Mouse (Mus musculus) lung, adult 10 weeks (tissue): ENCODE measurements around the gene Spns1. TPM values are rescaled to one million over a fixed set of nuclear protein-coding genes. Genes with fewer than 3 reads are reported as not detected.

Experiments
- polyA plus RNA-seq: library from polyadenylated mRNA; stranded (reverse); fragments of 350-450 nt; fragmentation: Illumina TruSeq; extraction: RNeasy Lipid Tissue Mini Kit (QIAGEN cat#74804); gene quantifications from one replicate; pipeline ENCODE4 v1.2.3, GENCODE M21; 2014; ENCODE audit warnings: low read depth, low replicate concordance; ENCODE audit not compliant: insufficient read depth

The Spns1 gene
- polyA plus RNA-seq: 37.2 TPM

DNA sequence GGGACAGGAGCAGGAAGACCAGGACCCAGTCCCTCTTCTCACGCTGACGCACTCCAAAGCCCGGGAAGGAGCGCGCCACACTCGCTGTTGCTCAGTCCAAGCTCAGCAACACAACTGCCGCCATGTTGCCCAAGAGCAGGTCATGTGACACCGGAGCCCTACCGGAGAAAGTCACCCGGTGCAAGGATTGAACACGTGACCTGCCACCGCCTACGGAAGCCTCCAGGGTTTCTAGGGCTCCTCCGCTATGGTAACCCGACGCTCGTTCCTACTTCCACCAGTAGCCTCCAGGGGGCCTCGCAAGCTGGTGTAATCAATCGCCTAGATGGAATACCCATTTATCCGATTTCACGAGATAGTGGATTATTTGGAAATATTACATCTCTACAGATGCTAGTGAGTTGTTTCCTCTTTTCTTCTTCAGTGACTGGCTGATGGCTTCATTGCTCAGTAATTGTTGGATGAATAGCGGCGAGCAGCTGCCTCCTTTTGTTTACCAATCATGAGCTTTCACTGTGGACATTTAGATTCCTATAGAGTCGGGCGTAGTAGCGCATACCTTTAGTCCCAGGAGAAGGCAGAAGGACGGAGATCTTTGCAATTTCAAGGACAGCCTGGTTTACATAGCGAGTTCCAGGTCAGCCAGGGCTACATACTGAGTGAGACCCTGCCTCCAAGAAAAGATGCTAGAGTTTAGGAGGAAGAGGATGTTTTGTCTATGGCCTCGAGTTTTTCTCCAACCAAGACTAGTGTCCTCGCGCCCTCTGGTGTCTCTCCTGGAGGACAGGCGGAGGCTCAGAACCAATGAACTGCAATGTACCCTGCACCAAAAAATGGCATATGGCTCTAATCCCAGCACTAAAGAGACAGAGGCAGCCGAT is at the start of gene Spns1:
Gene Spns1, minus strand, starts transcription at position 173 of the 881 bp plus-strand sequence.

DNA sequence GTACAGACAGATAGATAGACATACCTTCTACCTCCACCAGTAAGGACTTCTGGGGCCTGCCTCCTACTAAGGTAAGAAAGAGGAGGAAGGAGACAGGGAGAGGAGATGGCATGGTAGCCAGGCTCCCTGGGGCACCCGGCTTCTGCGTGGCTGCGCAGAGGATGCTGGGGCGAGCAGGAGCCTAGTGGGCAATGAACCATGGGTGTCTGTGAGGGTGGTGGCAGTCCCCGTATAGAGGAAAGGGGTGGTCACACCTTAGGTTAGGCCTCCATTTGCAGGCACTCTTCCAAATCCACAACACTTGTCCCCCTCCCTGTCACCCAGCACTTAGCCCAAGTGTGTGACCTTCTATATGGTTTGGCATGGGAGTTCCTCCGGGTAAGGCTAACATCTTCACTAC is 37.5 kb upstream of the Spns1 start, which contains the start of gene Cd19:
Gene Cd19, minus strand, starts transcription at position 165 of the 400 bp plus-strand sequence.

DNA sequence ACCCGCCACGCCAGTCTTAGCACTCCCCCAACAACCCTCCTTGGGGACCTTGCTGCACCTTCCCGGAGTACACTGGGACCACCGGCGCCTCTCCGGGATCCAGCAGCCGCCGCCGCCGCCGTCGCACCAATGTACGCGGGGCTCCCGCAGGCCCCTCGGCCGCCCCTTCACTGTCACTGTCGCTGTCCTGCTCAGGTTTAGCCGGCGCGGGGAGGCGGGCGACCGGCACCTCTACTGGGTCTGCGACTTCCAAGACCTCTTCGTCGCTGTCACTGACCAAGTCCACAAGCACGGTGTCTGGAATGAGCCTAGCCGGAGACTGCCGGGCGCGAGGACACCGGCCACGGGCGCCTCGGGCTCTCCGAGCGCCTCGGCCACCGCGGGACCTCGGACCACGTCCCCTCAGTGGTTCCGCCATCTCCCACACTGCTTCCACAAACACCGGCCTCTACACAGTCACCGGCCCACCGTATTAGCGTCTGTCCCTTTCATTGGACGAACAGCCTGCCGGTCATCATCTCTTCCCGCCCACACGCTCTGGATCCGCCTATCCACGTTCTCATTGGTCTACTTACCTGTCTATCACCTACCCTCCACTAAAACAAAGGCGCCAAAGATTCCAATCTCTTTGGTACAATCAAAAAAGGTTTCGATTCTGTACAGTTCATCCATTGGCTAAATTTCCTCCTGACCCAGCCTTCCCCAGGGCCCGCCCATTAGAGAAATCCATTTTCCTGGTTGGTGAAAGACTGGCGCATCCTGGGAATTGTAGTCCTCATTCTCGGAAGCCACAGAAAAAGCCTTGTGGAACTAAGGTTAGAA is 19.3 kb upstream of the Spns1 start, which contains the start of gene Nfatc2ip:
Gene Nfatc2ip, minus strand, starts transcription at position 440 of the 822 bp plus-strand sequence.

DNA sequence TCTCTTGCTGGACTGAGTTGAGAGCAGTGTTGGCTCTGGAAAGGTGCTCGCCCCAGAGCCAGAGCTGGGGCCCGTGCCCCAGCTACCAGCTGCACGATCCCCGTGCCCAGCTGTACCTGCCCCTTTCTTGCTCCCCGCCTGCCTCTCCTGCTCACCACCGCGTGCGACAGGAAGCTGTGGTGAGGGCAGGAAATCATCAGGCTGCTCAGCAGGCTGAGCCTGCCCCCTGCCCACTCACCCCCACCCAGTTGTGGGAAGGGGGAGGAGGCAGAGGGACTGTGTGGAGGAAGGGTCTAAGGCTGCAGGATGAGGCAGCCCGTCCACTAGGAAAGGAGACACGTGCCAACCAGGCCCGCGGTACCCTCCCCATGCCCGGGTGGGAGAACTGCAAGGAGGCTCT is 7.9 kb downstream of the Spns1 start, which contains the start of gene Lat:
Gene Lat, minus strand, starts transcription at position 178 of the 400 bp plus-strand sequence.

Other genes starting within 250 kb of the Spns1 start
- gene Xpo6, start 176.9 kb downstream of the Spns1 start, polyA plus RNA-seq: 34.7 TPM
- gene Sbk1, start 104.8 kb downstream of the Spns1 start, polyA plus RNA-seq: 7.7 TPM
- 14.7 TPM for gene Lat, start 7.9 kb downstream of the Spns1 start, polyA plus RNA-seq
- gene Nfatc2ip, start 19.3 kb upstream of the Spns1 start, polyA plus RNA-seq: 4.5 TPM
- 18.3 TPM for gene Cd19, start 37.4 kb upstream of the Spns1 start, polyA plus RNA-seq
- 14.1 TPM for gene Rabep2, start 51.3 kb upstream of the Spns1 start, polyA plus RNA-seq
- gene Atp2a1, start 85.7 kb upstream of the Spns1 start, polyA plus RNA-seq: 1.8 TPM
- gene Sh2b1, start 98.0 kb upstream of the Spns1 start, polyA plus RNA-seq: 17.9 TPM
- 43.5 TPM for gene Tufm, start 109.9 kb upstream of the Spns1 start, polyA plus RNA-seq
- 21.0 TPM for gene Atxn2l, start 126.0 kb upstream of the Spns1 start, polyA plus RNA-seq
- gene Eif3c, start 189.0 kb upstream of the Spns1 start, polyA plus RNA-seq: 62.9 TPM
- 8.5 TPM for gene Apobr, start 207.5 kb upstream of the Spns1 start, polyA plus RNA-seq
- gene Cln3, start 208.4 kb upstream of the Spns1 start, polyA plus RNA-seq: 29.4 TPM
- 0.32 TPM for gene Il27, start 217.5 kb upstream of the Spns1 start, polyA plus RNA-seq